Mouse (Mus musculus): ENCODE results near the gene Gm20838. TPM values are rescaled to one million over a fixed set of nuclear protein-coding genes. Genes with fewer than 3 reads are reported as not detected.
"Not testable (repeated sequence)": the region's sequence is repeated elsewhere in the genome, so short reads cannot be mapped to it uniquely, and the experiment has no call there.

Gm20838 gene
- total RNA-seq (2021) (not detected), polyA plus RNA-seq (2012; rRNA removed) (not detected in 2 replicates)
- long read RNA-seq = 0 reads

DNA sequence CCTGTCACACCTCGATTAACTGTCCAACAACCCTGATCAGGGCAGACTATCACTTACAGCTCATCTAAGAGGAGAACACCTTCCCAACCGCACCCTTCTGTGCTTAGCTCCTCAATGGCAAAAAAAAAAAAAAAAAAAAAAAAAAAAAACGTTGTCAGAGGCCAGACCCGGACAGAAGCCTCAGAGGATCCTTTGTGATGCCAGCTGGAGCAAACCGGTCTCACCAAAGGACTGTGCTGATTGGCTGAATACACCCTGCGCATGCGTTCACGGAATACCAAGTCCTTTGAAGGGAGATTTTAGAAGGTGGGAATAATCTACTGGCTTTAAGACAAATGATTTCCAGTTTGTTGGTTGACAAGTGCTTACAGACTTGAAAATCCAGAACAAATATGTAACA, at the start of gene Gm20838:
Gm20838 (minus strand) TSS at position 101 of the 400 bp plus-strand sequence.
- DNase-seq, H3K4me3 ChIP-seq: not testable (repeated sequence)

More for the DNA sequence above, at the start of gene Gm20838:
- WGBS = no CpG with 5 or more reads among the region's 8 CpGs
- H3K36me3 ChIP-seq (ENCODE audit: control insufficient read depth, insufficient read depth, low read length); H3K4me1 ChIP-seq (ENCODE audit: control insufficient read depth, insufficient read depth, low read length); intact Hi-C loops (cut with DNase I); H3K79me2 ChIP-seq (replicated peaks; ENCODE audit: control insufficient read depth, insufficient read depth, low read length); H3K9ac ChIP-seq (ENCODE audit: low read depth, low read length); H3K27me3 ChIP-seq (ENCODE audit: control insufficient read depth, insufficient read depth, low read length); H3K27ac ChIP-seq: not testable (repeated sequence)

All from heart, adult 2 months (tissue).